Mouse (Mus musculus): ENCODE measurements around the gene Ppp1r1b. TPM values are rescaled to one million over a fixed set of nuclear protein-coding genes. Genes with fewer than 3 reads are reported as not detected.
A peak's percentile ranks its signal among the peaks of the same experiment; 100 is the strongest.

The Ppp1r1b gene
- polyA plus RNA-seq, 1 experiment from 2014 or later: 0.18 TPM

GRCm38 (mm10) chr11:98329081-98329959 lies 18.9 kb upstream of the Ppp1r1b start, which contains the start of gene Neurod2:
Neurod2 (minus strand) TSS chr11:98329648.
- H3K9me3 ChIP-seq: no peaks in the 10 kb centered on the region
- H3K9ac ChIP-seq (replicated peaks): 0 out of 2 replicates have a peak within 1 kb of the TSS, but pooled peaks have one; percentile 23
- WGBS: 3% methylated on average over 38 of the region's 38 CpGs
- peak within 1 kb of the TSS; percentile 26 for H3K4me3 ChIP-seq (replicated peaks)
- no peak within 1 kb of the TSS for H3K27ac ChIP-seq
- no peak for ATAC-seq (ENCODE audit: insufficient number of reproducible peaks, insufficient read depth, low FRiP score, low TSS enrichment, low read depth)
- peaks cover 25% of the 10 kb centered on the region for H3K4me1 ChIP-seq (replicated peaks)
- peak within 1 kb of the TSS; percentile 36 for H3K4me2 ChIP-seq
- no peaks in the 10 kb centered on the region for H3K36me3 ChIP-seq
- H3K27me3 ChIP-seq: peaks cover 99% of the 10 kb centered on the region

GRCm38 (mm10) chr11:98329960-98330744 lies 18.1 kb upstream of the Ppp1r1b start:
- H3K4me2 ChIP-seq: no peak overlapping the region
- peaks cover 28% of the 10 kb centered on the region for H3K4me1 ChIP-seq (replicated peaks)
- WGBS: 30% methylated on average over 9 of the region's 9 CpGs
- H3K9me3 ChIP-seq: no peaks in the 10 kb centered on the region
- no peak overlapping the region for H3K9ac ChIP-seq (replicated peaks)
- no peaks in the 10 kb centered on the region for H3K36me3 ChIP-seq
- no peak overlapping the region for H3K4me3 ChIP-seq (replicated peaks)
- peaks cover 99% of the 10 kb centered on the region for H3K27me3 ChIP-seq
- ATAC-seq (ENCODE audit: insufficient number of reproducible peaks, insufficient read depth, low FRiP score, low TSS enrichment, low read depth): no peak
- H3K27ac ChIP-seq: no peak overlapping the region

- no peak overlapping the region for H3K4me2 ChIP-seq
- no peaks in the 10 kb centered on the region for H3K36me3 ChIP-seq
- H3K27ac ChIP-seq: no peak overlapping the region
- ATAC-seq (ENCODE audit: insufficient number of reproducible peaks, insufficient read depth, low FRiP score, low TSS enrichment, low read depth): no peak
- peaks cover 28% of the 10 kb centered on the region for H3K4me1 ChIP-seq (replicated peaks)
- H3K27me3 ChIP-seq: peaks cover 99% of the 10 kb centered on the region
- no peaks in the 10 kb centered on the region for H3K9me3 ChIP-seq
- H3K9ac ChIP-seq (replicated peaks): no peak overlapping the region
- H3K4me3 ChIP-seq (replicated peaks): no peak overlapping the region
- 49% methylated on average over 2 of the region's 2 CpGs for WGBS
Observed at GRCm38 (mm10) chr11:98330745-98331204, 17.4 kb upstream of the Ppp1r1b start.

GRCm38 (mm10) chr11:98331401-98331800 lies 16.8 kb upstream of the Ppp1r1b start:
- WGBS: 67% methylated on average over 1 of the region's 1 CpGs
- Histone ChIP-seq H3K27ac (no peak overlapping the region), H3K4me3 (replicated peaks) (no peak overlapping the region), H3K4me1 (replicated peaks) (peaks cover 28% of the 10 kb centered on the region), H3K36me3 (no peaks in the 10 kb centered on the region), H3K9me3 (no peaks in the 10 kb centered on the region), H3K9ac (replicated peaks) (no peak overlapping the region), H3K27me3 (peaks cover 100% of the 10 kb centered on the region), H3K4me2 (no peak overlapping the region)
- no peak for ATAC-seq (ENCODE audit: insufficient number of reproducible peaks, insufficient read depth, low FRiP score, low TSS enrichment, low read depth)

- Histone ChIP-seq H3K27me3 (peaks cover 100% of the 10 kb centered on the region), H3K27ac (no peak overlapping the region), H3K4me3 (replicated peaks) (no peak overlapping the region), H3K4me2 (no peak overlapping the region), H3K9me3 (no peaks in the 10 kb centered on the region), H3K4me1 (replicated peaks) (peaks cover 23% of the 10 kb centered on the region), H3K9ac (replicated peaks) (no peak overlapping the region), H3K36me3 (no peaks in the 10 kb centered on the region)
- 84% methylated on average over 3 of the region's 3 CpGs for WGBS
- no peak for ATAC-seq (ENCODE audit: insufficient number of reproducible peaks, insufficient read depth, low FRiP score, low TSS enrichment, low read depth)
Observed at GRCm38 (mm10) chr11:98332186-98332585, 16.0 kb upstream of the Ppp1r1b start.

DNA sequence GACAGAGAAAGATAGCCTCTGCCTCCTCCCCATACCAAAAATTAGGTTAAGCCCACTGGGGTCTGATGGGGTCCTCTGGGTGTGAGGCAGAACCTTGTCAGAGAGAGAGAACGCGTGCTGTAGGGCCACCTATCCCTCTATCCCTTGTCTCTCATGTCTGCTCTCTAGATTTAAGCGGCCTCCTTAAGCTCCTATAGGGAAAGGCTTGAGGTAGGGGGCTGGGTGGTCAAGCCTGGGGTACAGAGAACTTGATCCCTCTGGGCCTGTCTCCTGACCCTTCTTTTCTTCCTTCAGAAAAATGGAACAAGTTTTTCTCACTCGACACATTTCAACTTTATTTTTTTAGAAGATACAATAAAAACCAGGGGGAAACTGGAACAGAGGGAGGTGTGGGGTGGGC lies 15.4 kb upstream of the Ppp1r1b start:
- Histone ChIP-seq H3K4me1 (replicated peaks) (peaks cover 17% of the 10 kb centered on the region), H3K9ac (replicated peaks) (no peak overlapping the region), H3K9me3 (no peaks in the 10 kb centered on the region), H3K27ac (no peak overlapping the region), H3K27me3 (peaks cover 100% of the 10 kb centered on the region), H3K36me3 (no peaks in the 10 kb centered on the region), H3K4me2 (no peak overlapping the region), H3K4me3 (replicated peaks) (no peak overlapping the region)
- no peak for ATAC-seq (ENCODE audit: insufficient number of reproducible peaks, insufficient read depth, low FRiP score, low TSS enrichment, low read depth)
- WGBS: 66% methylated on average over 4 of the region's 4 CpGs

DNA sequence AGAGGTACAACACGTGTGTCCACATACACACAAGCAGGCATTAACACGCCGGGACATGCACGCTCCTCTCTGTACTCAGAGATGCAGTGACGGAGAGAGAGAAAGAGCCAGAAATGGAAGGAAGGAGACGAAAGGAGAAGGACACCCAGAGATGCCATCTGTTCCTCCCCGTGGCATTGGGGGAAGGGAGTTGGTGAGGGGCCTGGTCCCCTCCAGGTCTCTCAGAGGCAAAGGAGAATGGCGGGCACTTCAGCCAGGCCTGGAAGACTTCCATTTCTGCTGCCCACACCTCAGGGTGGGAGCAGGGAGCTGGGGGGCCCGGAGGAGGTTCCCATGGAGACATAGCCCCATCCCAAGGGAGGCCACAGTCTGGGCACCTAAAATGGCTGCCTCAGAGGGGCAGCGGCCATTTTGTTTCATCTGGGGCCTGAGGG lies 14.9 kb upstream of the Ppp1r1b start:
- WGBS: 72% methylated on average over 10 of the region's 10 CpGs
- peaks cover 100% of the 10 kb centered on the region for H3K27me3 ChIP-seq
- H3K4me2 ChIP-seq: no peak overlapping the region
- peaks cover 13% of the 10 kb centered on the region for H3K4me1 ChIP-seq (replicated peaks)
- H3K9me3 ChIP-seq: no peaks in the 10 kb centered on the region
- no peak overlapping the region for H3K27ac ChIP-seq
- no peak overlapping the region for H3K4me3 ChIP-seq (replicated peaks)
- no peaks in the 10 kb centered on the region for H3K36me3 ChIP-seq
- H3K9ac ChIP-seq (replicated peaks): no peak overlapping the region
- ATAC-seq (ENCODE audit: insufficient number of reproducible peaks, insufficient read depth, low FRiP score, low TSS enrichment, low read depth): no peak

DNA sequence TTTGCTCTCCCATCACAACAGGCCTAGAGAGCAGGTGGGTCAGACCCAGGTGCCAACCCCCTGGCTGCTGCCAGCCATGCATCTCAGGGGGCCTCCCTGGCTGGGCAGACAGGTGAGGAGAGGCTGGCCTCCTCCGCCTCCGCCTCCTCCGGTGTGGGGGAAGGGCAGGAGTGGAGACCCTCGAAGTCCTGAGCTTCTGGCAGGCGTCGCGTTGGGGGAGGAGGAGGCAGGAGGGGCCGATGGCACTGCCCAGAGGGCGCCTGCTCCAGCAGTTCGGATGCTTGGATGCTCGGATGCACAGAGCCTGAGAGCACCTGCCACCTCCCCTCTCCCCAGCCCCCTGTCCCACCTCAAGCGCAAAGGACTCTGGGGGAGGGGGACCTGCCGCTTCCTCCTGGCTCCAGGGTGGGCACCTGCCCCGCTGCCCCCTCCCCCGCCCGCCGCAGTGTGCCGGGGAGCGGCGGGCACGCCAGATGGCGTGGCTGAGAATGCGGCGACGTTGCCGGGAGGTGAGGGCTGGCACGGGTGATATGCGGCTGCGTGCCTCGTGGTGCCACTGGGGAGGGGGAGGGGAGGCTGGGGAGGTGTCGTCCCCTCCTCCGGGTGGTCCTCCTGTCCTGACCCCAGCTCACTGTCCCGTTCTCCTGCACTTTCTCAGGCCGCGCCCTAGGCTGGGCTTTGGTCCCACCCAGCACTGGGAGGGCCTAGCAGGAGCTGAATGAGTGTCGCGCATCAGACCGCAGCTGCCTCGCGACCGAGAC lies 14.0 kb upstream of the Ppp1r1b start:
- peak overlapping the region; percentile 36 for H3K4me2 ChIP-seq
- 2% methylated on average over 37 of the region's 41 CpGs for WGBS
- no peak overlapping the region for H3K27ac ChIP-seq
- H3K4me3 ChIP-seq (replicated peaks): peak overlapping the region; percentile 18
- peaks cover 100% of the 10 kb centered on the region for H3K27me3 ChIP-seq
- no peak for ATAC-seq (ENCODE audit: insufficient number of reproducible peaks, insufficient read depth, low FRiP score, low TSS enrichment, low read depth)
- peaks cover 17% of the 10 kb centered on the region for H3K4me1 ChIP-seq (replicated peaks)
- H3K36me3 ChIP-seq: no peaks in the 10 kb centered on the region
- no peaks in the 10 kb centered on the region for H3K9me3 ChIP-seq
- H3K9ac ChIP-seq (replicated peaks): no peak overlapping the region

- no peaks in the 10 kb centered on the region for H3K36me3 ChIP-seq
Observed at GRCm38 (mm10) chr11:98335250-98335649, 13.0 kb upstream of the Ppp1r1b start.

DNA sequence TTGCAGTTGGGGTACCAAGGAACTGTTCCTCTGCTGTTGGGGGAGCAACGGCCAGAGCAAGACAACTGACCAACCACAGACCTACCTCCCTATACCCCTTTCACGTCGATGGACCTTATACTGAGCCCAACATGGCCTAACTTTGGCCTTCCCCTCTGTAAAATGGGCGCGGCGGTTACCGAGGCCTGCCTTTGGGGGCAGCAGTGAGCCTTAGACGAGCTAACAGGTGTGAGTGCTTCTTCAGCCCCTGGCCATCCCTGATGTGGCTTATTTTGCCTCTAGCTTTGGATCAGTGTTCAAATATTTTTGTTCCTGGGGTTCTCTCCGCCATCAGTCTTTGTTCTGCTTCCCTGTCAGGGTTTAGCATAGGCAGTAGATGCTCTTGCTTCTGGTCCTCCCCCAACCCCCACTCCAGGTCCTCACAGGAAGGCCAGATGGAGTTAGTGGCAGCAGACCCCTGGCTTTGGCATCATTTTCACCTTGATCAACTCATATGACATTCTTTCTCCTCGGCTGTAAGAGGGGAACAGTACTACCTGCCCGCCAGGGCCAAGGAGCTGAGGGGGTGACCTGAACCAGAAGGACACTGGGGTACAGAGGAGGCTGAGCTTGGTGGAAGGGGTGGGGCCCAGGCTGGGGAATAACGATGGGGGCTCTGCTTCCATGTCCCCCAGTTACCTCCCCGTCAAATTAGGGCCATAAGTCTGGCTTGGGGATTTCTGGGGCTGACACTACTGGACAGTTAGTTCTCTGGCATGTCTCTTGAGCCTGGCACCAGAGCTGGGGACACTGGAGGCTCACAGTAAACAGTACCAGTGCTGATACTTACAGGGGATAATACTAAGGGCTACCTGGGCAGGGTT lies 11.7 kb upstream of the Ppp1r1b start:
- Histone ChIP-seq H3K4me1 (replicated peaks) (peaks cover 25% of the 10 kb centered on the region), H3K27me3 (peaks cover 99% of the 10 kb centered on the region), H3K36me3 (no peaks in the 10 kb centered on the region), H3K4me3 (replicated peaks) (no peak overlapping the region), H3K27ac (no peak overlapping the region), H3K4me2 (no peak overlapping the region), H3K9ac (replicated peaks) (no peak overlapping the region), H3K9me3 (no peaks in the 10 kb centered on the region)
- no peak for ATAC-seq (ENCODE audit: insufficient number of reproducible peaks, insufficient read depth, low FRiP score, low TSS enrichment, low read depth)
- 15% methylated on average over 13 of the region's 13 CpGs for WGBS

More at GRCm38 (mm10) chr11:98335250-98335649, 13.0 kb upstream of the Ppp1r1b start:
- Histone ChIP-seq H3K27ac (no peak overlapping the region), H3K4me1 (replicated peaks) (peaks cover 25% of the 10 kb centered on the region), H3K27me3 (peaks cover 100% of the 10 kb centered on the region), H3K9me3 (no peaks in the 10 kb centered on the region), H3K4me3 (replicated peaks) (no peak overlapping the region; the same call in 1 of the 2 replicates), H3K4me2 (no peak overlapping the region), H3K9ac (replicated peaks) (no peak overlapping the region)
- 7% methylated on average over 9 of the region's 9 CpGs for WGBS
- no peak for ATAC-seq (ENCODE audit: insufficient number of reproducible peaks, insufficient read depth, low FRiP score, low TSS enrichment, low read depth)
